In genomic region chr6:115773966-115774413, GRCm38 (mm10) we compare ENCODE assay signal across 8 mouse cellular contexts. TPM values are rescaled to one million over a fixed set of nuclear protein-coding genes. Genes with fewer than 3 reads are reported as not detected.
DNase-seq lines count a peak whose midpoint lies in the region; ATAC-seq and TF ChIP-seq lines count a peak whose summit lies in the region.

No protein-coding gene starts in this region.

- WGBS in heart, embryonic 13.5 days = 2% methylated on average over 14 of the region's 14 CpGs
- 2% methylated on average over 14 of the region's 14 CpGs for WGBS in limb, embryonic 11.5 days
- WGBS in midbrain, postnatal 0 days = under 1% methylated on average over 14 of the region's 14 CpGs

- H3K27me3 ChIP-seq in heart, embryonic 13.5 days (replicated peaks) = no peaks in the 10 kb centered on the region
- no peaks in the 10 kb centered on the region for H3K27me3 ChIP-seq in limb, embryonic 11.5 days (ENCODE audit: control insufficient read depth, insufficient read depth, low read length)
- H3K27me3 ChIP-seq in midbrain, postnatal 0 days (ENCODE audit: insufficient read depth, low read length) = no peaks in the 10 kb centered on the region

- H3K36me3 ChIP-seq in heart, embryonic 13.5 days = peaks cover 17% of the 10 kb centered on the region
- peaks cover 7% of the 10 kb centered on the region; the same call in 1 of the 2 replicates for H3K36me3 ChIP-seq in limb, embryonic 11.5 days (ENCODE audit: control insufficient read depth, insufficient read depth, low read length)
- H3K36me3 ChIP-seq in midbrain, postnatal 0 days (ENCODE audit: insufficient read depth, low read length) = no peaks in the 10 kb centered on the region

- H3K4me1 ChIP-seq in brown adipose tissue, adult 24 weeks (ENCODE audit: control insufficient read depth, insufficient read depth, insufficient read length, low read length) = peaks cover 2% of the 10 kb centered on the region; the same call in 1 of the 2 replicates
- peaks cover 49% of the 10 kb centered on the region for H3K4me1 ChIP-seq in heart, embryonic 13.5 days
- H3K4me1 ChIP-seq in limb, embryonic 11.5 days (ENCODE audit: control insufficient read depth, insufficient read depth, low read length) = peaks cover 12% of the 10 kb centered on the region; the same call in 1 of the 2 replicates
- H3K4me1 ChIP-seq in midbrain, postnatal 0 days (ENCODE audit: insufficient read depth, low read length) = peaks cover 12% of the 10 kb centered on the region

- peak; percentile 21 for DNase-seq in ovary, postnatal 10 days (ENCODE audit: low spot score)
- no peak for DNase-seq in ovary, postnatal 14 days (ENCODE audit: low spot score)
- peak; percentile 82 for DNase-seq in limb, embryonic 11.5 days (ENCODE audit: low spot score)
- peak; percentile 56 for DNase-seq in midbrain, postnatal 0 days (ENCODE audit: low spot score)
- no peak for DNase-seq in frontal cortex, postnatal 10 days (ENCODE audit: low spot score in 2 of 2)
- no peak for DNase-seq in right cerebral cortex, adult 18-20 months

- H3K27ac ChIP-seq in brown adipose tissue, adult 24 weeks (replicated peaks; ENCODE audit: low read depth, low read length) = no peak overlapping the region
- peak overlapping the region; percentile 98 for H3K27ac ChIP-seq in heart, embryonic 13.5 days (replicated peaks)
- 0 out of 2 replicates have a peak overlapping the region, but pooled peaks have one; percentile 18 for H3K27ac ChIP-seq in limb, embryonic 11.5 days (replicated peaks; ENCODE audit: low read depth, low read length)
- no peak overlapping the region for H3K27ac ChIP-seq in midbrain, postnatal 0 days (ENCODE audit: low read depth, low read length)

- peak overlapping the region; percentile 77 for H3K9ac ChIP-seq in heart, embryonic 13.5 days
- peak overlapping the region; percentile 58; the same call in 1 of the 2 replicates for H3K9ac ChIP-seq in limb, embryonic 11.5 days (ENCODE audit: low read length)
- H3K9ac ChIP-seq in midbrain, postnatal 0 days (replicated peaks; ENCODE audit: low read length, poor library complexity, severe bottlenecking) = peak overlapping the region; percentile 54

- peak; percentile 77 for ATAC-seq in heart, embryonic 13.5 days (ENCODE audit: extremely low read depth, insufficient number of reproducible peaks, low FRiP score, low TSS enrichment)
- ATAC-seq in limb, embryonic 11.5 days (ENCODE audit: insufficient number of reproducible peaks, low FRiP score, low TSS enrichment, low read depth) = peak; percentile 79; the same call in 1 of the 2 replicates
- peak; percentile 63; the same call in 1 of the 2 replicates for ATAC-seq in midbrain, postnatal 0 days (ENCODE audit: low FRiP score)

- no peak for TF ChIP-seq CTCF in midbrain, postnatal 0 days (IDR thresholded peaks at IDR 0.05)

- peaks cover 3% of the 10 kb centered on the region; the same call in 1 of the 2 replicates for H3K9me3 ChIP-seq in heart, embryonic 13.5 days
- H3K9me3 ChIP-seq in limb, embryonic 11.5 days (ENCODE audit: control insufficient read depth, low read length) = no peaks in the 10 kb centered on the region
- no peaks in the 10 kb centered on the region for H3K9me3 ChIP-seq in midbrain, postnatal 0 days (ENCODE audit: low read length)

- peak overlapping the region; percentile 93 for H3K4me2 ChIP-seq in heart, embryonic 13.5 days
- peak overlapping the region; percentile 50 for H3K4me2 ChIP-seq in limb, embryonic 11.5 days (ENCODE audit: low read depth, severe bottlenecking)
- H3K4me2 ChIP-seq in midbrain, postnatal 0 days (ENCODE audit: low read depth, low read length, poor library complexity, severe bottlenecking) = peak overlapping the region; percentile 89

- peak overlapping the region; percentile 49 for H3K4me3 ChIP-seq in brown adipose tissue, adult 24 weeks (ENCODE audit: insufficient read depth, low read depth, low read length)
- peak overlapping the region; percentile 77 for H3K4me3 ChIP-seq in heart, embryonic 13.5 days
- peak overlapping the region; percentile 57; the same call in 1 of the 2 replicates for H3K4me3 ChIP-seq in limb, embryonic 11.5 days (ENCODE audit: low read depth, low read length)
- peak overlapping the region; percentile 85 for H3K4me3 ChIP-seq in midbrain, postnatal 0 days (ENCODE audit: low read depth, low read length)

RNA-seq across cellular contexts. Expression of gene Cand2, which starts 0.3 kb away (rescaled TPM):
- polyA plus RNA-seq in brown adipose tissue, adult 24 weeks (2012; ENCODE audit: insufficient read depth, insufficient read length, missing spikeins) = 0.44 and 0.46 TPM in 2 replicates
- polyA plus RNA-seq in heart, embryonic 13.5 days (2015; fragmentation: Nextera tagmentation; extraction: Ambion mirVana) = 51.2 and 52.5 TPM in 2 replicates
- polyA plus RNA-seq in limb, embryonic 11.5 days (2014; fragmentation: Nextera tagmentation; extraction: Ambion mirVana) = 58.4 and 64.3 TPM in 2 replicates
- total RNA-seq in midbrain, postnatal 0 days (2014; rRNA removed) = 9.3 and 10.2 TPM in 2 replicates
- polyA plus RNA-seq in midbrain, postnatal 0 days (2015; fragmentation: Nextera tagmentation; extraction: Ambion mirVana) = 4.2 and 4.3 TPM in 2 replicates

RNA-seq across cellular contexts. Expression of gene Tmem40, which starts 11.8 kb away (rescaled TPM):
- not detected in 2 replicates for polyA plus RNA-seq in brown adipose tissue, adult 24 weeks (2012; ENCODE audit: insufficient read depth, insufficient read length, missing spikeins)
- 1.5 and 2.2 TPM in 2 replicates for polyA plus RNA-seq in heart, embryonic 13.5 days (2015; fragmentation: Nextera tagmentation; extraction: Ambion mirVana)
- polyA plus RNA-seq in limb, embryonic 11.5 days (2014; fragmentation: Nextera tagmentation; extraction: Ambion mirVana) = 2.2 and 2.6 TPM in 2 replicates
- total RNA-seq in midbrain, postnatal 0 days (2014; rRNA removed) = 0.99 and 1.5 TPM in 2 replicates
- polyA plus RNA-seq in midbrain, postnatal 0 days (2015; fragmentation: Nextera tagmentation; extraction: Ambion mirVana) = 1.5 TPM in 2 replicates

RNA-seq across cellular contexts. Expression of gene Rpl32, which starts 34.6 kb away (rescaled TPM):
- 1,120 and 1,124 TPM in 2 replicates for polyA plus RNA-seq in brown adipose tissue, adult 24 weeks (2012; ENCODE audit: insufficient read depth, insufficient read length, missing spikeins)
- 1,371 and 1,440 TPM in 2 replicates for polyA plus RNA-seq in heart, embryonic 13.5 days (2015; fragmentation: Nextera tagmentation; extraction: Ambion mirVana)
- 2,129 and 2,157 TPM in 2 replicates for polyA plus RNA-seq in limb, embryonic 11.5 days (2014; fragmentation: Nextera tagmentation; extraction: Ambion mirVana)
- 768 and 939 TPM in 2 replicates for total RNA-seq in midbrain, postnatal 0 days (2014; rRNA removed)
- polyA plus RNA-seq in midbrain, postnatal 0 days (2015; fragmentation: Nextera tagmentation; extraction: Ambion mirVana) = 982 and 1,027 TPM in 2 replicates

Comparison
In these comparisons a context has a peak if more than half of its experiments do, and no peak if none do; other contexts are left out.
1. DNase-seq: peak in ovary, postnatal 10 days (single experiment), limb, embryonic 11.5 days (single experiment) and midbrain, postnatal 0 days (single experiment); none in ovary, postnatal 14 days (single experiment), frontal cortex, postnatal 10 days (0 of 2) and right cerebral cortex, adult 18-20 months (single experiment).
2. H3K27ac ChIP-seq: peak in heart, embryonic 13.5 days (single experiment) and limb, embryonic 11.5 days (single experiment); none in brown adipose tissue, adult 24 weeks (single experiment) and midbrain, postnatal 0 days (single experiment).
3. Peak in every context shown above with its lines, with median percentiles within 50 percentile points of each other: H3K4me3 ChIP-seq, ATAC-seq, H3K4me2 ChIP-seq and H3K9ac ChIP-seq.